Mouse (Mus musculus): Measurements from ENCODE around the gene Spert. TPM values are rescaled to one million over a fixed set of nuclear protein-coding genes. Genes with fewer than 3 reads are reported as not detected.

Spert gene
- not detected in 2 replicates for polyA plus RNA-seq (2012; rRNA removed)
- polyA plus RNA-seq (2014; fragmentation: Nextera tagmentation; extraction: Ambion mirVana), result not detected in 2 replicates

- no peak within 1 kb of the TSS for H3K27ac ChIP-seq
- DNase-seq (ENCODE audit: low read depth in 3 of 3, low spot score in 3 of 3), result no peak
- H3K27me3 ChIP-seq (ENCODE audit: control insufficient read depth, insufficient read depth, low read length), result no peaks in the 10 kb centered on the region
- no peak for ATAC-seq (ENCODE audit: insufficient read depth)
- H3K4me2 ChIP-seq (ENCODE audit: low read depth), result no peak within 1 kb of the TSS
- WGBS (ENCODE audit: insufficient replicate concordance), result 30% methylated on average over 3 of the region's 3 CpGs
- no peaks in the 10 kb centered on the region for H3K36me3 ChIP-seq (replicated peaks; ENCODE audit: control insufficient read depth, insufficient read depth, low read depth)
- no peak within 1 kb of the TSS for H3K9ac ChIP-seq (replicated peaks)
- H3K4me3 ChIP-seq (ENCODE audit: insufficient read depth in 1 of 2, low read depth in 2 of 2, low read length in 2 of 2), result no peak within 1 kb of the TSS
- TF ChIP-seq EP300 (IDR thresholded peaks at IDR 0.05; ENCODE audit: low read depth), result no peak
- no peak for TF ChIP-seq CTCF (IDR thresholded peaks at IDR 0.05; ENCODE audit: low read depth)
- no peaks in the 10 kb centered on the region for H3K9me3 ChIP-seq (ENCODE audit: control insufficient read depth, low read length)
- no peaks in the 10 kb centered on the region for H3K4me1 ChIP-seq (replicated peaks; ENCODE audit: control insufficient read depth in 2 of 2, insufficient read depth in 2 of 2, low read length in 1 of 2)
Measured at GRCm38 (mm10) chr14:75592978-75593377, at the start of gene Spert. Spert (minus strand) TSS chr14:75593116.

- Histone ChIP-seq H3K4me2 (ENCODE audit: low read depth) (no peak within 1 kb of the TSS), H3K27me3 (ENCODE audit: control insufficient read depth, insufficient read depth, low read length) (no peaks in the 10 kb centered on the region), H3K27ac (no peak within 1 kb of the TSS), H3K4me3 (ENCODE audit: insufficient read depth in 1 of 2, low read depth in 2 of 2, low read length in 2 of 2) (no peak within 1 kb of the TSS), H3K9me3 (ENCODE audit: control insufficient read depth, low read length) (no peaks in the 10 kb centered on the region), H3K9ac (replicated peaks) (no peak within 1 kb of the TSS), H3K36me3 (replicated peaks; ENCODE audit: control insufficient read depth, insufficient read depth, low read depth) (no peaks in the 10 kb centered on the region), H3K4me1 (replicated peaks; ENCODE audit: control insufficient read depth in 2 of 2, insufficient read depth in 2 of 2, low read length in 1 of 2) (no peaks in the 10 kb centered on the region)
- TF ChIP-seq CTCF (IDR thresholded peaks at IDR 0.05; ENCODE audit: low read depth) (no peak), EP300 (IDR thresholded peaks at IDR 0.05; ENCODE audit: low read depth) (no peak)
- ATAC-seq (ENCODE audit: insufficient read depth) (no peak), DNase-seq (ENCODE audit: low read depth in 3 of 3, low spot score in 3 of 3) (no peak)
- 75% methylated on average over 8 of the region's 8 CpGs for WGBS (ENCODE audit: insufficient replicate concordance)
Measured at GRCm38 (mm10) chr14:75642080-75642479, 49.2 kb upstream of the Spert start, which contains the start of gene Erich6b. Erich6b (plus strand) TSS chr14:75642259.

- no peak overlapping the region for H3K4me2 ChIP-seq (ENCODE audit: low read depth)
- no peak overlapping the region for H3K27ac ChIP-seq
- H3K4me1 ChIP-seq (replicated peaks; ENCODE audit: control insufficient read depth in 2 of 2, insufficient read depth in 2 of 2, low read length in 1 of 2), result no peaks in the 10 kb centered on the region
- H3K4me3 ChIP-seq (ENCODE audit: insufficient read depth in 1 of 2, low read depth in 2 of 2, low read length in 2 of 2), result no peak overlapping the region
- TF ChIP-seq CTCF (IDR thresholded peaks at IDR 0.05; ENCODE audit: low read depth) (peak; percentile 38), EP300 (IDR thresholded peaks at IDR 0.05; ENCODE audit: low read depth) (no peak)
- no peaks in the 10 kb centered on the region for H3K9me3 ChIP-seq (ENCODE audit: control insufficient read depth, low read length)
- H3K9ac ChIP-seq (replicated peaks), result no peak overlapping the region
- H3K36me3 ChIP-seq (replicated peaks; ENCODE audit: control insufficient read depth, insufficient read depth, low read depth), result no peaks in the 10 kb centered on the region
- ATAC-seq (ENCODE audit: insufficient read depth), result no peak
- no peaks in the 10 kb centered on the region for H3K27me3 ChIP-seq (ENCODE audit: control insufficient read depth, insufficient read depth, low read length)
- DNase-seq (ENCODE audit: low read depth in 3 of 3, low spot score in 3 of 3), result no peak
- WGBS (ENCODE audit: insufficient replicate concordance), result 62% methylated on average over 6 of the region's 6 CpGs
Measured at GRCm38 (mm10) chr14:75641369-75641768, 48.5 kb upstream of the Spert start.

GRCm38 (mm10) chr14:75640846-75641245 is 47.9 kb upstream of the Spert start:
- no peak overlapping the region for H3K27ac ChIP-seq
- no peak overlapping the region for H3K4me3 ChIP-seq (ENCODE audit: insufficient read depth in 1 of 2, low read depth in 2 of 2, low read length in 2 of 2)
- no peak for DNase-seq (ENCODE audit: low read depth in 3 of 3, low spot score in 3 of 3)
- no peaks in the 10 kb centered on the region for H3K36me3 ChIP-seq (replicated peaks; ENCODE audit: control insufficient read depth, insufficient read depth, low read depth)
- WGBS (ENCODE audit: insufficient replicate concordance), result 61% methylated on average over 2 of the region's 2 CpGs
- no peak for ATAC-seq (ENCODE audit: insufficient read depth)
- no peaks in the 10 kb centered on the region for H3K27me3 ChIP-seq (ENCODE audit: control insufficient read depth, insufficient read depth, low read length)
- H3K4me2 ChIP-seq (ENCODE audit: low read depth), result no peak overlapping the region
- no peaks in the 10 kb centered on the region for H3K4me1 ChIP-seq (replicated peaks; ENCODE audit: control insufficient read depth in 2 of 2, insufficient read depth in 2 of 2, low read length in 1 of 2)
- no peak overlapping the region for H3K9ac ChIP-seq (replicated peaks)
- TF ChIP-seq CTCF (IDR thresholded peaks at IDR 0.05; ENCODE audit: low read depth) (peak; percentile 32; the same call in 1 of the 2 replicates), EP300 (IDR thresholded peaks at IDR 0.05; ENCODE audit: low read depth) (no peak)
- no peaks in the 10 kb centered on the region for H3K9me3 ChIP-seq (ENCODE audit: control insufficient read depth, low read length)

- H3K27ac ChIP-seq, result no peak overlapping the region
- no peak overlapping the region for H3K9ac ChIP-seq (replicated peaks)
- no peaks in the 10 kb centered on the region for H3K27me3 ChIP-seq (ENCODE audit: control insufficient read depth, insufficient read depth, low read length)
- H3K9me3 ChIP-seq (ENCODE audit: control insufficient read depth, low read length), result no peaks in the 10 kb centered on the region
- no peak for ATAC-seq (ENCODE audit: insufficient read depth)
- no peaks in the 10 kb centered on the region for H3K36me3 ChIP-seq (replicated peaks; ENCODE audit: control insufficient read depth, insufficient read depth, low read depth)
- TF ChIP-seq CTCF (IDR thresholded peaks at IDR 0.05; ENCODE audit: low read depth) (no peak), EP300 (IDR thresholded peaks at IDR 0.05; ENCODE audit: low read depth) (no peak)
- H3K4me3 ChIP-seq (ENCODE audit: insufficient read depth in 1 of 2, low read depth in 2 of 2, low read length in 2 of 2), result no peak overlapping the region
- H3K4me2 ChIP-seq (ENCODE audit: low read depth), result no peak overlapping the region
- WGBS (ENCODE audit: insufficient replicate concordance), result 54% methylated on average over 4 of the region's 4 CpGs
- no peaks in the 10 kb centered on the region for H3K4me1 ChIP-seq (replicated peaks; ENCODE audit: control insufficient read depth in 2 of 2, insufficient read depth in 2 of 2, low read length in 1 of 2)
- DNase-seq (ENCODE audit: low read depth in 3 of 3, low spot score in 3 of 3), result no peak
Measured at GRCm38 (mm10) chr14:75637641-75638040, 44.7 kb upstream of the Spert start.

Measured in liver, embryonic 14.5 days (tissue).